Mouse (Mus musculus) CH12.LX (cell line): ENCODE data around the gene Zmym1. TPM values are rescaled to one million over a fixed set of nuclear protein-coding genes. Genes with fewer than 3 reads are reported as not detected.
"Not testable (repeated sequence)": the region's sequence is repeated elsewhere in the genome, so short reads cannot be mapped to it uniquely, and the experiment has no call there.

Experiments
- DNase-seq: peaks from one replicate; pipeline ENCODE4 v3.0.0-alpha.2; 2013; ENCODE audit errors: extremely low read depth
- H3K27ac ChIP-seq: 2 replicates; pipeline ENCODE4 v1.5.1; 2012; ENCODE audit warnings: low read depth, mild to moderate bottlenecking, control low read depth, moderate library complexity; ENCODE audit not compliant: insufficient read depth
- H3K27me3 ChIP-seq: replicated peaks from 2 replicates; pipeline ENCODE3; 2012; ENCODE audit warnings: inconsistent platforms
- H3K36me3 ChIP-seq, 2 experiments: replicated peaks in 1 of 2; 2 replicates each; pipeline versions ENCODE3 to v1.6.1; 2012; ENCODE audit warnings: inconsistent platforms in 1 of 2, low read length in 1 of 2, mild to moderate bottlenecking in 1 of 2, mixed read lengths in 1 of 2, moderate library complexity in 1 of 2; ENCODE audit not compliant: control insufficient read depth in 1 of 2, insufficient read depth in 1 of 2
- H3K4me1 ChIP-seq, 2 experiments: 2 replicates each; pipeline ENCODE4 v1.6.1; 2012; ENCODE audit warnings: inconsistent platforms in 1 of 2, moderate library complexity in 1 of 2; ENCODE audit not compliant: insufficient read depth in 2 of 2, control insufficient read depth in 1 of 2
- H3K4me2 ChIP-seq: 2 replicates; pipeline ENCODE4 v1.6.1; 2012; ENCODE audit warnings: low read depth, mild to moderate bottlenecking, control low read depth; ENCODE audit not compliant: poor library complexity, insufficient read depth, severe bottlenecking
- H3K4me3 ChIP-seq, 3 experiments: fragments of 150-350 bp in 1 of 3; sonication (generic) in 1 of 3; replicated peaks in 1 of 3; 2 replicates each; pipeline versions ENCODE3 to v1.5.1; 2011 to 2012; ENCODE audit warnings: low read depth in 2 of 3, low read length in 2 of 3, mild to moderate bottlenecking in 2 of 3, moderate library complexity in 2 of 3, control low read depth in 1 of 3, improper control_type of control experiment in 1 of 3, inconsistent platforms in 1 of 3, mixed read lengths in 1 of 3; ENCODE audit not compliant: poor library complexity in 1 of 3
- H3K79me2 ChIP-seq: replicated peaks from 2 replicates; pipeline ENCODE4 v1.6.1; 2012; ENCODE audit warnings: mild to moderate bottlenecking, moderate library complexity; ENCODE audit not compliant: control insufficient read depth, poor library complexity, insufficient read depth, severe bottlenecking; ENCODE audit errors: extremely low read depth
- H3K9ac ChIP-seq: 2 replicates; pipeline ENCODE4 v1.6.1; 2012; ENCODE audit warnings: low read depth, mild to moderate bottlenecking, control low read depth, moderate library complexity; ENCODE audit not compliant: insufficient read depth
- H3K9me3 ChIP-seq: replicated peaks from 2 replicates; pipeline ENCODE3; 2012; ENCODE audit warnings: low read length, inconsistent platforms, mixed read lengths
- BHLHE40 ChIP-seq: IDR thresholded peaks from 2 replicates; pipeline ENCODE4 v1.6.1; 2011; ENCODE audit warnings: mild to moderate bottlenecking, low read depth, low read length, improper control_type of control experiment
- E2F4 ChIP-seq: IDR thresholded peaks from 2 replicates; pipeline ENCODE4 v1.6.1; 2011; ENCODE audit warnings: low read depth, low read length, improper control_type of control experiment; ENCODE audit not compliant: insufficient replicate concordance
- ELF1 ChIP-seq: IDR thresholded peaks from 2 replicates; pipeline ENCODE4 v1.6.1; 2014; ENCODE audit warnings: low read depth, mild to moderate bottlenecking, inconsistent platforms, low read length, improper control_type of control experiment
- IRF4 ChIP-seq: IDR thresholded peaks from 2 replicates; pipeline ENCODE4 v1.6.1; 2014; ENCODE audit warnings: low read depth, mild to moderate bottlenecking, inconsistent platforms, low read length, improper control_type of control experiment
- JUN ChIP-seq: IDR thresholded peaks from 2 replicates; pipeline ENCODE4 v1.6.1; 2011; ENCODE audit warnings: low read depth, mild to moderate bottlenecking, low read length, improper control_type of control experiment, moderate library complexity; ENCODE audit not compliant: insufficient read depth
- MAFK ChIP-seq: IDR thresholded peaks from 2 replicates; pipeline ENCODE4 v1.6.1; 2011; ENCODE audit warnings: low read length, improper control_type of control experiment; ENCODE audit not compliant: insufficient replicate concordance
- MEF2A ChIP-seq: IDR thresholded peaks from 2 replicates; pipeline ENCODE4 v1.6.1; 2014; ENCODE audit warnings: low read depth, mild to moderate bottlenecking, inconsistent platforms, low read length, improper control_type of control experiment, borderline replicate concordance
- MXI1 ChIP-seq: IDR thresholded peaks from 2 replicates; pipeline ENCODE4 v1.6.1; 2011; ENCODE audit warnings: mild to moderate bottlenecking, low read depth, low read length, improper control_type of control experiment
- PAX5 ChIP-seq: IDR thresholded peaks from 2 replicates; pipeline ENCODE4 v1.6.1; 2012; ENCODE audit warnings: low read length, inconsistent platforms, mixed read lengths
- POLR2A ChIP-seq: IDR thresholded peaks from 2 replicates; pipeline ENCODE4 v1.6.1; 2011; ENCODE audit warnings: low read depth, mild to moderate bottlenecking, improper control_type of control experiment, low read length
- SIN3A ChIP-seq: IDR thresholded peaks from 2 replicates; pipeline ENCODE4 v1.6.1; 2012; ENCODE audit warnings: low read length, improper control_type of control experiment, inconsistent platforms
- USF1 ChIP-seq: IDR thresholded peaks from 2 replicates; pipeline ENCODE4 v1.6.1; 2014; ENCODE audit warnings: low read depth, mild to moderate bottlenecking, inconsistent platforms, low read length, improper control_type of control experiment
- dilution Hi-C: fragments of 300-500 bp; cut with MboI; formaldehyde crosslinking; loops from 2 replicates; pipeline ENCODE4 v1.14.3; 2020; ENCODE audit warnings: low sequenced_read_pairs; ENCODE audit not compliant: extremely low pct_unique_long_range_greater_than_20kb, extremely low pct_ligation_motif_present
- in situ Hi-C: fragments of 300-500 bp; cut with MboI; formaldehyde crosslinking; loops from 3 replicates; pipeline ENCODE4 v1.14.3; 2019; ENCODE audit warnings: low sequenced_read_pairs, low pct_ligation_motif_present, low pct_unique_long_range_greater_than_20kb, mixed read lengths
- polyA plus RNA-seq: library from polyadenylated mRNA; unstranded; fragments of >175 nt; gene quantifications from 2 replicates; pipeline ENCODE4 v1.2.1, GENCODE M21; 2012; ENCODE audit warnings: low read depth; ENCODE audit not compliant: insufficient read length
- total RNA-seq, 2 experiments: library from RNA; depleted of rRNA; stranded (reverse); fragments of 300-350 nt in 1 of 2; fragments of >200 nt in 1 of 2; gene quantifications; 2 replicates each; pipeline ENCODE4 v1.2.3; 2012 to 2014

Gene Zmym1
- total and polyA plus RNA-seq, 3 experiments: 9.5 to 25.0 (median 20.4) TPM

DNA sequence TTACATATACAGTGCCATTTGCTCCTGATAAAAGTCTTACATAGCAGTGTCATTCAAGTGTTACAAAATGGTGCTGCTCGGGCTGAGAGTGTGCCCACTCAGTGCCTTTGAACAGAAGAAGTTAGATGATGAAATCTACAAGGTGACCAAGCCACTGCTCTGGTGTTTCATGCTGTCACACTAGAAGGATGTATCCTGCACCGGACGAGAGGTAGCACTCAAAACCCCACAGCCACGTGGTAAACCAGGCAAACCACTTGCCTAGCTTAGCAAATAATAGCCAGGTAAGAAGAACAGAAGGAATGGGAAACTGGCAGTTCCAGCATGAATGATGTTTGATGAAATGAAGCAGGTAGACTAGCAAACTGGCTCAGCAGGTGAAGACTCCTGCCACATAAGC is 49.6 kb upstream of the Zmym1 start:
- H3K27ac ChIP-seq: no peak overlapping the region
- DNase-seq: no peak
- H3K4me3 ChIP-seq: no peak overlapping the region
- no peak overlapping the region for H3K9ac ChIP-seq
- no peak overlapping the region for H3K4me2 ChIP-seq
- no peaks in the 10 kb centered on the region for H3K79me2 ChIP-seq
- in situ Hi-C loops: no loop called here
- no peaks in the 10 kb centered on the region for H3K9me3 ChIP-seq
- H3K27me3 ChIP-seq: no peaks in the 10 kb centered on the region
- H3K36me3 ChIP-seq: peaks cover 22 to 42% of the 10 kb centered on the region in 2 experiments
- TF ChIP-seq ELF1 (no peak), MEF2A (no peak), PAX5 (no peak), POLR2A (no peak), BHLHE40 (no peak), JUN (no peak)
- dilution Hi-C loops: no loop called here
- H3K4me1 ChIP-seq: no peaks in the 10 kb centered on the region

DNA sequence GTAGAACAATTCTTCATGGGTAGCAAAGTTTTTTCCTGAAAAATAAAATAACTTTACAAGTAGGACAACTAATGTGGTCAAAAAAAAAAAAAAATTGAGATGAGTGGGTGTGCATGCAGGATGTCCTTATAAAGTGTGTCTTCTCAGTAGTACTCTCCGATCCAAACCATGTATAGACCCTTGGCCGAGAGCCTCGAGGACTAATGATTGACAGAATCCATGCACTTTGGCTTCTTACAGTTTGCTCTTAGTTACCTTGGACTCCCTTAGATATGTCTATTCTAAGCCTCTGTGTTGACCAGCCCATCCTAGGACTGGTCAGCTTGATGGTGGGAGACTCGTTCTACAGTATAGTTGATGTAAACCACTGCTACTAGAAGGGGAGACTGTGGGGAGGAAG is 46.6 kb upstream of the Zmym1 start:
- Histone ChIP-seq H3K9ac (no peak overlapping the region), H3K27me3 (no peaks in the 10 kb centered on the region), H3K4me3 (no peak overlapping the region), H3K4me1 (no peaks in the 10 kb centered on the region), H3K36me3 (peaks cover 24 to 49% of the 10 kb centered on the region in 2 experiments), H3K79me2 (no peaks in the 10 kb centered on the region), H3K4me2 (no peak overlapping the region), H3K9me3 (no peaks in the 10 kb centered on the region), H3K27ac (no peak overlapping the region)
- in situ Hi-C loops: no loop called here
- no peak for TF ChIP-seq E2F4
- TF ChIP-seq MXI1: no peak
- no peak for TF ChIP-seq MAFK
- TF ChIP-seq SIN3A: no peak
- no peak for TF ChIP-seq JUN
- no peak for TF ChIP-seq IRF4
- no peak for TF ChIP-seq USF1
- DNase-seq: no peak
- dilution Hi-C loops: no loop called here

DNA sequence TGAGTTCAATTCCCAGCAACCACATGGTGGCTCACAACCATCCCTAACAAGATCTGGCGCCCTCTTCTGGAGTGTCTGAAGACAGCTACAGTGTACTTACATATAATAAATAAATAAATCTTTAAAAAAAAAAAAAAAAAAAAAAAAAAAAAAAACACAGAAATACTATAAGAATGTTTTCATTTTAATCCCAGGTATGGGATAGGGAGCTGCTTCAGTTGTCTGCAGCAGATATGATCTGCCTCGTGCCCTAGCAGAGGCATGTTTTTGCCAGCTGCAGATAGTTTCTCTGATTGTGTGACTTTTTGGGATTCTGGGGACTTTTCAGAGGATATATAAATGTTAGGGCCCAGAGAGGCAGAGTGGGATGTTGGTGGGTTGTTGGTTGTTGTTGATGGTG is 38.6 kb upstream of the Zmym1 start:
- H3K4me2 ChIP-seq, H3K4me3 ChIP-seq, in situ Hi-C loops, H3K9ac ChIP-seq, H3K27ac ChIP-seq, H3K9me3 ChIP-seq, dilution Hi-C loops, H3K79me2 ChIP-seq, H3K27me3 ChIP-seq, DNase-seq: not testable (repeated sequence)
- Histone ChIP-seq H3K4me1 (peaks cover 0 to 12% of the 10 kb centered on the region in 2 experiments; a peak in 2 of 4 replicates), H3K36me3 (peaks cover 8 to 33% of the 10 kb centered on the region in 2 experiments)
